Mouse (Mus musculus): ENCODE measurements around the gene Rer1. TPM values are rescaled to one million over a fixed set of nuclear protein-coding genes. Genes with fewer than 3 reads are reported as not detected.

Rer1 gene
- polyA plus RNA-seq, 1 experiment from 2014 or later = 152 TPM

DNA sequence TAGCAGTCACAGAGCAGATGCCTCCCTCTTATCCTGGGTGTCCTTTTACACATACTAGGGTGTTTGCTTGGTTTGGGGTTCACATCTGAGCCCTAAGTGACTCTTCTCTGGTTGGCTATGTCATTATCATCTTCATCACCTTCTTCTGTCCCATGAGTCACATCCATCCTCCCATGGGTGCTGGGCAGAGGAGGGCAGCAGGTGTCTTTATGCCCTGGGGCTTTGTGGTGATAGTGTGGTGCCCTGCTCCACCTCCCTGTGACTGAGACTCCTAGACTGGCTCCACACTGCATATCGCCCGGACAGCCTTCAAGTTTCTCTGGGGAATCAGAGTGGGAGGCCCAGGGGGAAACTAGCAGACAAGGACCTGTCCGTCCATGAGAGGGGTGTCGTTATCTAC lies 12.4 kb upstream of the Rer1 start:
- WGBS = 78% methylated on average over 4 of the region's 4 CpGs
- Histone ChIP-seq H3K4me2 (no peak overlapping the region), H3K4me3 (replicated peaks) (no peak overlapping the region), H3K9ac (no peak overlapping the region), H3K4me1 (peaks cover 11% of the 10 kb centered on the region), H3K27ac (no peak overlapping the region), H3K27me3 (no peaks in the 10 kb centered on the region), H3K9me3 (replicated peaks) (no peaks in the 10 kb centered on the region), H3K36me3 (peaks cover under 1% of the 10 kb centered on the region; the same call in 1 of the 2 replicates)
- no peak for ATAC-seq (replicated peaks; ENCODE audit: low FRiP score)

DNA sequence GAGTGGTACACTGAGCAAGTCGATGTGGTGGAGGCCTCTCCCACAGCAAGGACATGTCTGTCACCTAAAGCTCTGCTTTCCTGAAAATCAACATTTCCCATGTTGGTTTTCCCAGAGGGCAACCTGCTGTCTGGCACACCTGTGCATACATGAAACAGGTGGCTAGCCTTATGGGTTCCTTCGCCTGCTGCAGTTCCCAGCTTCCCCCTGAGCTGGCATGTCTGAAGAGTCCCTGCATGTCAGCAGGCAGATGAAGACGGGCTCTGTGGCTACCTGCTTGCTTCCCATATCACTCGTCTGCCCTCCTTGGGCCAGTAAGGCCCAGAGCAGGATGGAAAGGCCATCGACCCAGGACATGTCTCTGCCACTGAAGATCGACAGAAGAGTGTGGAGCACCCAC lies 11.3 kb upstream of the Rer1 start:
- Histone ChIP-seq H3K9ac (no peak overlapping the region), H3K4me3 (replicated peaks) (no peak overlapping the region), H3K4me1 (peaks cover 11% of the 10 kb centered on the region), H3K27me3 (no peaks in the 10 kb centered on the region), H3K27ac (no peak overlapping the region), H3K36me3 (peaks cover 8% of the 10 kb centered on the region; the same call in 1 of the 2 replicates), H3K4me2 (no peak overlapping the region), H3K9me3 (replicated peaks) (no peaks in the 10 kb centered on the region)
- no peak for ATAC-seq (replicated peaks; ENCODE audit: low FRiP score)
- WGBS = 79% methylated on average over 6 of the region's 6 CpGs

DNA sequence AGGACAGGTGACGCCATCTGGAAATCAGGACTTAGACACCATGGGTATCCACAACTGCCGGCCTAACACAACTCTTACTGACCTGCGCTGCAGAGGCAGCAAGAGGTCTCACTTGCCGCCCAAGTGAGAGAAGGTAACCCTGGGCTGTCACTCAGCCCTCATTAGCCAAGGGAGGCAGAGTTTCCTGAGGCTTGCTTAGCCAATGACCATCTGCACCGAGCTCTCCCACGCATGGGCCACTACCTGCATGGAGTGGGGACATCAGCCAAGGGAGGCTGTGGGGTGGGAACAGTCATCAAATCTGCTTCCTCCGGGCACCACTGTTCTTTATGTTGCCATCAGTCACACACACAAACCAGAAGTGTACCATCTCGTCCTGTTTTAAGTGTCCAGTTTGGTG lies 9.8 kb upstream of the Rer1 start:
- WGBS = 67% methylated on average over 8 of the region's 8 CpGs

DNA sequence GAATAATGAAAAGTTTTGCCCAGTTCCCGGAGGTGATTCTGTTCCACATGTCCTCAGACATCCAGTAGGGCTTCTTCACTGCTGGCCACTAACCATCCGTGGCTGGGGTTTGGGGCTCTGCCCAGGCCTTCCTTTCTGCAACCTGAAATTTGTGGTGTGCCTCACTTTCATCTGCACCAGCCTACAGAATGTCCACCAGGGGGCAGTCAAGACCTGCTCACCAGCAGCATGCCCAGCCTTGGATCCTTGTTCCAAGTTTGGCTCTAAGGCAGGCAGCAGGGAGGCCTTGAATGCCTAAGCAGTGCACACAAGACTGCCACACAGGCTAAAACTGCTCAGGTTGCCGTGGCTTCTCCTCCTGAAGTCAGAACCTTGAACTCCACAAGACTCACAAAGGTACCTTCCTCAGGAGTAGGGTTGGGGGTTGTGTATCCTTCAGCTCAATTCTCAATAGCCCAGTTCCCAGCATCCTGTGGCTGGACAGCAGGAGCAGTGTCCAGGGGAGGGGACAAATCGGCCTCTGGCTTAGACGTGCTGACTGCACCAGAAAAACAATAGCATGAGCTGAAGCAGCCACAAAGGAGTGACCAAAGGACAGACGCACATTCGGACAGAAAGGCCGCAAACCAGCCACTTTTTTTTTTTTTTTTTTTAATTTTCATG lies 9.2 kb upstream of the Rer1 start:
- ATAC-seq (replicated peaks; ENCODE audit: low FRiP score) = peak; percentile 73
- Histone ChIP-seq H3K27me3 (no peaks in the 10 kb centered on the region), H3K9me3 (replicated peaks) (no peaks in the 10 kb centered on the region), H3K4me1 (peaks cover 11% of the 10 kb centered on the region), H3K9ac (no peak overlapping the region), H3K27ac (peak overlapping the region; percentile 39), H3K4me2 (no peak overlapping the region), H3K36me3 (peaks cover 8% of the 10 kb centered on the region; the same call in 1 of the 2 replicates), H3K4me3 (replicated peaks) (no peak overlapping the region)
- 41% methylated on average over 8 of the region's 8 CpGs for WGBS

More for the DNA sequence above, 9.8 kb upstream of the Rer1 start:
- no peak overlapping the region for H3K9ac ChIP-seq
- no peak overlapping the region for H3K4me3 ChIP-seq (replicated peaks)
- H3K27me3 ChIP-seq = no peaks in the 10 kb centered on the region
- no peak for ATAC-seq (replicated peaks; ENCODE audit: low FRiP score)
- H3K36me3 ChIP-seq = peaks cover 8% of the 10 kb centered on the region; the same call in 1 of the 2 replicates
- no peaks in the 10 kb centered on the region for H3K9me3 ChIP-seq (replicated peaks)
- H3K27ac ChIP-seq = no peak overlapping the region; the same call in 1 of the 2 replicates
- H3K4me2 ChIP-seq = no peak overlapping the region
- peaks cover 11% of the 10 kb centered on the region for H3K4me1 ChIP-seq

DNA sequence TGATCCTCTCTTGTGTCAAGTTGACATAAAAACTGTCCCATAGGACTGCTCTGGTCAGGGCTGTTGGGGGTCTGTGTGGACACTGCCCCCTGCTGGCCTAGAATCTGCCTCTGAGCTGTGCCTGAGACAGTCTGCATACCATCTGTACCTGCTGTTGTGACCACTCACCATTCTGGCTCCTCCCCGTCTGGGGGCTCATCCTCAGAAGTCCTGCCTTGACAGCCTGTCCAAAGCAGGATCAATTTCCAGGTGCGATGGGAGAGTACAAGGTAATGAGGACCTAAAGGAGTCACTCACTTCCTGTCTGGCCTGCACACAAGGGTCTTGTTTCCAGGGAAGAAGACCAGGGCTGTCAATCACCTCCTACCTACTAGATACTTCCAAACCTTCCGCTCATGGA lies 8.4 kb upstream of the Rer1 start:
- Histone ChIP-seq H3K27ac (no peak overlapping the region), H3K9me3 (replicated peaks) (no peaks in the 10 kb centered on the region), H3K4me2 (no peak overlapping the region), H3K36me3 (peaks cover 8% of the 10 kb centered on the region; the same call in 1 of the 2 replicates), H3K27me3 (no peaks in the 10 kb centered on the region), H3K4me1 (peaks cover 8% of the 10 kb centered on the region), H3K4me3 (replicated peaks) (no peak overlapping the region), H3K9ac (no peak overlapping the region)
- 60% methylated on average over 3 of the region's 3 CpGs for WGBS
- peak; percentile 63 for ATAC-seq (replicated peaks; ENCODE audit: low FRiP score)

DNA sequence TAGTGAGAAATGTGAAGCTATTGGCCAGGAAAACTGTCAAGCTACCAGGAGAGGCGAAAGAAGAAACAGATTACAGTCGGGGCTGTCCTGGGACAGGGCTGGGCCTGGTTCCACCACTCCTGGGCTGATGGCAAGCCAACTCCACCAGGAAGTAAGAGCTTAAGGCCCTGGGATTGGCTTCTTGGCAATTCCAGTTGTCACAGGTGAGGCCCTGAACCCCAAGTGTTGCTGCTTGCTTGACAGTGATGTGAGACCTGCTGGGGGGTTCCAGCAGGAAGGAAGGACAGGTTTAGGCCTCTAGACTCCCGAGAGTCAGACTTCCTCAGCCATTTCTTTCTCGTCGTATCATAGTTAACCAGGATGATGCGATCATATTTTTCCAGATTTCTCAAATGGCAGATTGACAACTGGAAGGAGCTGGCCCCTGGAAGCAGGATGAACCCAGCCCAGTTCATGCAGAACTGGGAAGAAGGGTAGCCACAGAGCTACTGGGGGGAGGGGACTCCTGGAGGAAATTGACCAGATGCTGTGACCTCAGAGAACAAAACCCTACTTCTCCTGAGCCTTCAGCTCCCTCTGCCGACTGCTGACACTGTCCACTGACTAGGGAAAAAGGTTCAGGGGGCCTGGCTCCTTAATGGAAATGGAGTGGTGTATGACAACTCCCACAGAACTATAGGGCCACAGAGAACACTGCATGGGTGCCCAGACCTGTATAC lies 7.4 kb upstream of the Rer1 start:
- Histone ChIP-seq H3K27ac (no peak overlapping the region), H3K9ac (no peak overlapping the region), H3K36me3 (peaks cover 14% of the 10 kb centered on the region), H3K4me1 (peaks cover 8% of the 10 kb centered on the region), H3K27me3 (no peaks in the 10 kb centered on the region), H3K4me2 (no peak overlapping the region), H3K9me3 (replicated peaks) (no peaks in the 10 kb centered on the region), H3K4me3 (replicated peaks) (no peak overlapping the region)
- 79% methylated on average over 7 of the region's 7 CpGs for WGBS
- ATAC-seq (replicated peaks; ENCODE audit: low FRiP score) = no peak

DNA sequence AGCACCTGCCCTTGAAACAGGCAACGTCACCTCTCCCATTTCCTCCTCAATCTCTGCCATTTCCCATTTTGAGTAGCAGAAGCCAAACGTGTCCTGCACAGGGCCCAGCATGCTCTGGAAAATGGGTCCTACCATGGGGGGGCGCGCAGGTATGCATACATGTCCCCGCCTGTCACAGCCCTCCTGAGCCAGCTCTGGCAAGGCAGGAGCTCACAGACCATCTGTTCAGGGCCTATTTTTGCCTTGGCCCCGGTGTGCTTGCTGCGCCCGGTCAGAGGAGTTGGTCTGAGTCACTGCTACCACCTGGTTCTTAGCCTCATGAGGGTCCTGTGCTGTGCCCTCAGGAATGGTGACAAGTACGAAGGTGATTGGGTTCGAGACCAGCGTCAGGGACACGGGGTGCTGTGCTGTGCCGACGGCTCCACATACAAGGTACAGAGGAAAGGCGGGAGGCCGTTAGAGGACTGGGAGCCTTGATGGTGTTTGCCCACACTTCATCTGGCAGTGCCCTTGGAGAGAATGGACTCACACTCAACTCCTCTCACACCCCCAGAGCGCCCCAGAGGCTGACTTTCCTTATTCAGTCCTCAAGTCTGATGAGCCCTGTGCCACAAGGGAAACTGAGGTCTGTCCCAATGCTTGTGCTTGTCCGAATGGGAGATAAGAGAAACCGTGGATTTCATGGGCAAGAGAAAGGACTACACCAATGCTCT lies 6.7 kb upstream of the Rer1 start:
- no peak overlapping the region for H3K9ac ChIP-seq
- 95% methylated on average over 19 of the region's 19 CpGs for WGBS
- no peak overlapping the region for H3K27ac ChIP-seq
- H3K4me1 ChIP-seq = peaks cover 8% of the 10 kb centered on the region
- no peak for ATAC-seq (replicated peaks; ENCODE audit: low FRiP score)
- H3K4me3 ChIP-seq (replicated peaks) = no peak overlapping the region
- no peak overlapping the region for H3K4me2 ChIP-seq
- H3K9me3 ChIP-seq (replicated peaks) = no peaks in the 10 kb centered on the region
- peaks cover 14% of the 10 kb centered on the region for H3K36me3 ChIP-seq
- no peaks in the 10 kb centered on the region for H3K27me3 ChIP-seq

DNA sequence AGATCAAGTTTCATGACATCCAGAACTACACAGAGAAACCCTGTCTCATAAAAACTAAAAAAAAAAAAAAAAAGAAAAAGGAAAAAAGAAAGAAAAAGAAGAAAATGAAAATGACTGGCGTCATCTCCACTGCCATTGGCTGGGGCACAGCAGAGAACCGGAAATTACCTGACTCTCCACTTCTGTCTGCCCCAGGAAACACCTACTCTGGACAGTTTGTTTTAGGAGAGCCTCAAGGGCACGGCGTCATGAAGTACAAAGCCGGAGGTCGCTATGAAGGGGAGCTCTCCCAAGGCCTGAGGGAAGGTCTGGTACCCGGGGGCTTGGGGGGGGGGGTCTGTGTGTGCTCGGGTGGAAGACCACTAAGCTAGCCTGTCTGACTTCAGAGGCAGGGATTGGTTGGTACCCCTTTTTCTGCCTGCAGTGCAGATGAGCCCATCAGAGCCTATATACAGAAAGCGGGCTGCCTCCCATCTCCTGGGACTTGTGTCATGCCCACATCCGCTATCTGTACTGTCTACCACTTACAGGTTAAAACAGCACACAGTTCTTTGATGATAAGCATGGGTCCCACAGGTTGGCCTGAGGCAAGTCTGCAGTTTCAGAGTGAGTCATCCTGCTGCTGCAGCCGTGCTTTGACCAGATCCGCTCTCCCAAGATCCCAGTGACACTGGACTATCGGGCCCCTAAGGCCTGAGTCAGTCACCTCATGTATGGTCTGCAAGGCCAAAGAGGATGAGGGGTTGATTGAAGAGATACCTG lies 4.7 kb upstream of the Rer1 start:
- Histone ChIP-seq H3K27me3 (no peaks in the 10 kb centered on the region), H3K27ac (no peak overlapping the region), H3K4me3 (replicated peaks) (no peak overlapping the region), H3K9ac (no peak overlapping the region), H3K36me3 (peaks cover 14% of the 10 kb centered on the region), H3K4me2 (no peak overlapping the region), H3K9me3 (replicated peaks) (no peaks in the 10 kb centered on the region), H3K4me1 (peaks cover 16% of the 10 kb centered on the region)
- WGBS = 92% methylated on average over 13 of the region's 13 CpGs
- ATAC-seq (replicated peaks; ENCODE audit: low FRiP score) = no peak

DNA sequence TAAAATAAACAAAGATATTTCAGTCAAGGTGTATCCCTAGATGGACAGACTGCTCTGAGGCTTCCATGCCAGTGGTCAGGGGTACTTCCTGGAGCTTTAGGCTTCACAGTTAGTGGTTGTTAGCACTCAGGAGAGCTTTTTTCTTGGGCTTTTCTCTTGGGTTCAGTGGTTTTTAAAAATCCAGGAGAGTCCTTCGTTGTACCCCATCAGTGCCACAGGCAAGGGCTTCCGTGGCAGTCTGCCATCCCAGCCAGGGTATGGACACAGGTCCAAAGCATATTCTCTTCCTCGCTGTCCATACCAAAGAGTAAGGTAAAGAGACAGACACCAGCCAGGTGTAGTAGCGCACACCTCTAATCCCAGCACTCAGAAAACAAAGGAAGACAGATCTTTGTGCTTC lies 4.0 kb upstream of the Rer1 start:
- Histone ChIP-seq H3K4me3 (replicated peaks) (no peak overlapping the region), H3K27ac (no peak overlapping the region), H3K9ac (no peak overlapping the region), H3K27me3 (no peaks in the 10 kb centered on the region), H3K36me3 (peaks cover 14% of the 10 kb centered on the region), H3K9me3 (replicated peaks) (no peaks in the 10 kb centered on the region), H3K4me2 (no peak overlapping the region), H3K4me1 (peaks cover 15% of the 10 kb centered on the region)
- 94% methylated on average over 4 of the region's 4 CpGs for WGBS
- ATAC-seq (replicated peaks; ENCODE audit: low FRiP score) = no peak

DNA sequence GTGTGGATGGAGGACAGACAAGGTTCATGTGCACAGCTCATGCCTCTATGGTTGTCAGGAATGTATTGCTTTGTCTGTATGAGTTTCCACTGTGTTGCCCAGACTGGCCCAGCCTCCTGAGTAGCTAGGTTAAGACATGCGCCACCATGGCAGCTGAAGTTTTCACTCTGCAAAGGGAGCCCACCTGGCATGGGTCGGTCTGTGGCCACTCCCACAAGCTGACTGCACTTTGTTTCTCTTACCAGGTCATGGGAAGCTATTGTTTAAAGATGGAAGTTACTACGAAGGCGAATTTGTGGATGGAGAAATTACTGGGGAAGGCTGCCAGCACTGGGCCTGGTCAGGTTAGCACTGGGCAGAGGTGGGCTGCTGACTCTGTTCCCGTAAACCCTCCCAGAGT lies 3.1 kb upstream of the Rer1 start:
- Histone ChIP-seq H3K27ac (no peak overlapping the region), H3K4me3 (replicated peaks) (no peak overlapping the region), H3K4me2 (no peak overlapping the region), H3K4me1 (peaks cover 24% of the 10 kb centered on the region), H3K9me3 (replicated peaks) (no peaks in the 10 kb centered on the region), H3K27me3 (no peaks in the 10 kb centered on the region), H3K36me3 (peaks cover 14% of the 10 kb centered on the region), H3K9ac (no peak overlapping the region)
- no peak for ATAC-seq (replicated peaks; ENCODE audit: low FRiP score)
- 92% methylated on average over 5 of the region's 5 CpGs for WGBS

DNA sequence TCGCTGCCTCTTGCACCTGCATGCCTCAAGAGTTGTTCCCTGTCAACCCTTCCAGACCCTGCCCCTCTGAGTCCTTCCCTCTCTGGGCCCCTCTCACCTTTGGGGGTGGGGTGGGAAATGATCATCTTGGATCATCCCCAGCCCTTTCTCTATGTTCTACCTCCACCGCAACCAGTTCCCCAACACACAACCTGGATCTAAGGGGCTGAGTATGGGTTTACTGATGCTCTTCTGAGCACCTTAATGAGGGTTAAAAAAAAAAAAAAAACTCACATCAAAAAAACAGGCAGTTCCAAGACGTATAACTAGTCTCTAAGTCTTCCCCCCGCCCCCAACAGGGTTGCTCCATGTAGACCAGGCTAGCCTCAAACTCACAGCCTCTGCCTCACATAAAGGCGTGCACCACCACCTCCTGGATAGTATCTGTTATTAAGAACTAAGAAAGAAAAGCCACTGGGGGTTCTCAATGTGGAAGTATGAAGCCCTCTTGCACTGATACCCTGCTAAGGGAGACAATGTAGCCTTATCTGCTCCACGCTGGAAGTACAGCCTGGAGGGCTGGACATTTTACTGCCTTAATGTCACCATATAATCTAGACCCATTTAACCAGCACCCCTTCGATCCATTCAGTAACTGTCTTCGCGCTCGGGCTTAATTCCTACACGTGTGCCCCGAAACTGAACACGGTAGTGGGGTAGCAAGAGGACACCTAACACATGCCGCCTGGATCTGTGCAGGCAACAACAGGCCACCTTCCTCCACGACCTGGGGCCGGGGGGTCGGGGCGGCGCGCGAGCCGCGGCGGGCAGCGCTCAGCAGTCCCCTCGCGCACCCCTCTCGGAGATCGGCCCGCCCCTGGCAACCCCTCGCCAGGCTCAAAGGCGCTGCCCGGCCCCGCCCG lies 725 bp downstream of the Rer1 start:
- Histone ChIP-seq H3K4me2 (peak overlapping the region; percentile 83), H3K9me3 (replicated peaks) (no peaks in the 10 kb centered on the region), H3K9ac (peak overlapping the region; percentile 80), H3K4me3 (replicated peaks) (peak overlapping the region; percentile 96), H3K27ac (peak overlapping the region; percentile 96), H3K27me3 (no peaks in the 10 kb centered on the region), H3K4me1 (peaks cover 40% of the 10 kb centered on the region), H3K36me3 (peaks cover 35% of the 10 kb centered on the region)
- 6% methylated on average over 35 of the region's 35 CpGs for WGBS
- ATAC-seq (replicated peaks; ENCODE audit: low FRiP score) = peak; percentile 86; the same call in 1 of the 2 replicates

All from kidney, embryonic 15.5 days (tissue).